Comparison of ENCODE assay signal across 9 mouse cellular contexts in genomic region chr6:129228935-129229773, GRCm38 (mm10). TPM values are rescaled to one million over a fixed set of nuclear protein-coding genes. Genes with fewer than 3 reads are reported as not detected.
DNase-seq lines count a peak whose midpoint lies in the region; ATAC-seq and TF ChIP-seq lines count a peak whose summit lies in the region.
"Had no signal": no experiment of that assay in that cellular context is flagged by ENCODE, and none has a peak within 500 bp of the region (broad histone marks: within the 10 kb centered on the region; RNA-seq: fewer than 3 reads in every experiment).

No protein-coding gene starts in this region.

- H3K27ac ChIP-seq in kidney, embryonic 14.5 days (ENCODE audit: low read depth, low read length), result peak overlapping the region; percentile 77
- H3K27ac ChIP-seq in MEL (ENCODE audit: control insufficient read depth, low read depth, low read length), result peak overlapping the region; percentile 100
- H3K27ac ChIP-seq in intestine, postnatal 0 days (ENCODE audit: low read depth, low read length), result peak overlapping the region; percentile 91
- H3K27ac ChIP-seq in midbrain, embryonic 16.5 days (ENCODE audit: low read length), result no peak overlapping the region

- no peak for TF ChIP-seq RAD21 in MEL (IDR thresholded peaks at IDR 0.05; ENCODE audit: low read depth, low read length)

- H3K79me2 ChIP-seq in MEL (ENCODE audit: control insufficient read depth, insufficient read depth, low read length, poor library complexity), result no peaks in the 10 kb centered on the region

- WGBS in kidney, embryonic 14.5 days, result 50% methylated on average over 3 of the region's 3 CpGs
- WGBS in intestine, postnatal 0 days, result 52% methylated on average over 3 of the region's 3 CpGs
- WGBS in midbrain, embryonic 16.5 days, result 61% methylated on average over 3 of the region's 3 CpGs

- H3K9me3 ChIP-seq in kidney, embryonic 14.5 days (ENCODE audit: control insufficient read depth, low read length), result no peaks in the 10 kb centered on the region
- H3K9me3 ChIP-seq in MEL (replicated peaks; ENCODE audit: insufficient read depth, low read length), result no peaks in the 10 kb centered on the region
- no peaks in the 10 kb centered on the region for H3K9me3 ChIP-seq in intestine, postnatal 0 days (ENCODE audit: control insufficient read depth)
- H3K9me3 ChIP-seq in midbrain, embryonic 16.5 days (replicated peaks; ENCODE audit: control insufficient read depth, low read length, poor library complexity, severe bottlenecking), result no peaks in the 10 kb centered on the region

- TF ChIP-seq POLR2A in MEL (IDR thresholded peaks at IDR 0.05; ENCODE audit: control insufficient read depth in 1 of 2, insufficient read depth in 1 of 2, low read depth in 1 of 2, low read length in 2 of 2, poor library complexity in 1 of 2), result no peak

- H3K27me3 ChIP-seq in kidney, embryonic 14.5 days (ENCODE audit: control insufficient read depth, insufficient read depth, low read length), result no peaks in the 10 kb centered on the region
- no peaks in the 10 kb centered on the region for H3K27me3 ChIP-seq in MEL (ENCODE audit: control insufficient read depth in 1 of 2, insufficient read depth in 2 of 2, low read length in 2 of 2)
- no peaks in the 10 kb centered on the region for H3K27me3 ChIP-seq in intestine, postnatal 0 days (replicated peaks; ENCODE audit: control insufficient read depth, insufficient read depth, low read length)
- no peaks in the 10 kb centered on the region for H3K27me3 ChIP-seq in midbrain, embryonic 16.5 days (ENCODE audit: control insufficient read depth, insufficient read depth, low read depth, low read length)

- DNase-seq in kidney, postnatal 36 days, result no peak
- DNase-seq in 3T3-L1 (ENCODE audit: low read depth, low spot score) (peak; percentile 53), MEL (ENCODE audit: low read depth, low spot score) (peak; percentile 49)
- no peak for DNase-seq in frontal cortex, postnatal 10 days (ENCODE audit: low spot score in 2 of 2)
- DNase-seq: right cerebral cortex, postnatal 14 days had no signal

- no peak for TF ChIP-seq EP300 in MEL (IDR thresholded peaks at IDR 0.05; ENCODE audit: low read depth in 1 of 2, low read length in 2 of 2)

- no peak overlapping the region for H3K4me3 ChIP-seq in kidney, embryonic 14.5 days (ENCODE audit: low read length)
- peak overlapping the region in 1 of 2 experiments; percentile 2; a peak in 1 of 4 replicates for H3K4me3 ChIP-seq in MEL (ENCODE audit: control insufficient read depth in 1 of 2, insufficient read depth in 1 of 2, low read depth in 2 of 2, low read length in 2 of 2)
- H3K4me3 ChIP-seq in intestine, postnatal 0 days (ENCODE audit: low read depth, low read length), result no peak overlapping the region
- H3K4me3 ChIP-seq in midbrain, embryonic 16.5 days (ENCODE audit: low read depth, low read length), result no peak overlapping the region

- no peaks in the 10 kb centered on the region for H3K4me1 ChIP-seq in kidney, embryonic 14.5 days (ENCODE audit: control insufficient read depth, insufficient read depth, low read length)
- peaks cover 36 to 41% of the 10 kb centered on the region in 2 experiments for H3K4me1 ChIP-seq in MEL (ENCODE audit: control insufficient read depth in 1 of 2, insufficient read depth in 2 of 2, low read length in 2 of 2)
- H3K4me1 ChIP-seq in intestine, postnatal 0 days (replicated peaks; ENCODE audit: control insufficient read depth, insufficient read depth, low read length), result peaks cover 10% of the 10 kb centered on the region; the same call in 1 of the 2 replicates
- no peaks in the 10 kb centered on the region for H3K4me1 ChIP-seq in midbrain, embryonic 16.5 days (ENCODE audit: control insufficient read depth, insufficient read depth, low read length)

- H3K4me2 ChIP-seq in kidney, embryonic 14.5 days (replicated peaks; ENCODE audit: low read depth, low read length), result no peak overlapping the region
- H3K4me2 ChIP-seq in intestine, postnatal 0 days (replicated peaks; ENCODE audit: low read depth), result no peak overlapping the region
- no peak overlapping the region for H3K4me2 ChIP-seq in midbrain, embryonic 16.5 days (ENCODE audit: low read length)

- H3K36me3 ChIP-seq in kidney, embryonic 14.5 days (ENCODE audit: control insufficient read depth, insufficient read depth, low read length), result no peaks in the 10 kb centered on the region
- peaks cover 0 to 56% of the 10 kb centered on the region in 2 experiments; a peak in 2 of 4 replicates for H3K36me3 ChIP-seq in MEL (ENCODE audit: control insufficient read depth in 1 of 2, insufficient read depth in 2 of 2, low read length in 2 of 2)
- H3K36me3 ChIP-seq in intestine, postnatal 0 days (ENCODE audit: control insufficient read depth, insufficient read depth), result peaks cover 6% of the 10 kb centered on the region
- no peaks in the 10 kb centered on the region for H3K36me3 ChIP-seq in midbrain, embryonic 16.5 days (ENCODE audit: control insufficient read depth, insufficient read depth, low read length)

- ATAC-seq in kidney, embryonic 14.5 days (ENCODE audit: low FRiP score, low TSS enrichment), result no peak
- ATAC-seq in intestine, postnatal 0 days, result no peak
- ATAC-seq in megakaryocyte, adult 5-6 weeks (ENCODE audit: poor library complexity, severe bottlenecking), result no peak
- no peak for ATAC-seq in midbrain, embryonic 16.5 days

- no peak overlapping the region for H3K9ac ChIP-seq in kidney, embryonic 14.5 days (ENCODE audit: low read depth, low read length)
- H3K9ac ChIP-seq in MEL (ENCODE audit: control insufficient read depth, low read depth, low read length, poor library complexity, severe bottlenecking), result peak overlapping the region; percentile 55
- H3K9ac ChIP-seq in intestine, postnatal 0 days (ENCODE audit: low read depth, low read length), result no peak overlapping the region
- H3K9ac ChIP-seq in midbrain, embryonic 16.5 days (ENCODE audit: low read depth, low read length), result no peak overlapping the region

- TF ChIP-seq CTCF in MEL (IDR thresholded peaks at IDR 0.05 in 2 of 3, conservative IDR thresholded peaks at IDR 0.05 in 1 of 3; ENCODE audit: control insufficient read depth in 1 of 3, insufficient read depth in 1 of 3, low read depth in 2 of 3, low read length in 3 of 3, poor library complexity in 1 of 3, severe bottlenecking in 1 of 3), result no peak
- no peak for TF ChIP-seq CTCF in intestine, postnatal 0 days (IDR thresholded peaks at IDR 0.05; ENCODE audit: low read depth)

TF ChIP-seq in MEL, 35 proteins besides CTCF, POLR2A, EP300 and RAD21:
- TF ChIP-seq JUND (IDR thresholded peaks at IDR 0.05; ENCODE audit: low read depth, low read length), result peak; percentile 84
- TF ChIP-seq CHD1 (IDR thresholded peaks at IDR 0.05; ENCODE audit: low read depth, low read length), result peak; percentile 49; the same call in 1 of the 2 replicates
- no peak for TF ChIP-seq TAL1 (IDR thresholded peaks at IDR 0.05; ENCODE audit: low read length)
- no peak for TF ChIP-seq MAZ (IDR thresholded peaks at IDR 0.05; ENCODE audit: low read depth, low read length)
- TF ChIP-seq TCF12 (IDR thresholded peaks at IDR 0.05; ENCODE audit: low read depth, low read length), result no peak
- TF ChIP-seq USF2 (IDR thresholded peaks at IDR 0.05; ENCODE audit: borderline replicate concordance in 1 of 2, insufficient read depth in 1 of 2, low read depth in 1 of 2, low read length in 2 of 2), result no peak
- TF ChIP-seq NELFE (IDR thresholded peaks at IDR 0.05; ENCODE audit: low read depth, low read length), result 0 out of 2 replicates have a peak, but pooled peaks have one; percentile 27
- TF ChIP-seq MYC (IDR thresholded peaks at IDR 0.05; ENCODE audit: low read depth, low read length), result 0 out of 2 replicates have a peak, but pooled peaks have one; percentile 8
- no peak for TF ChIP-seq E2F4 (IDR thresholded peaks at IDR 0.05; ENCODE audit: borderline replicate concordance, low read depth, low read length)
- no peak for TF ChIP-seq GABPA (IDR thresholded peaks at IDR 0.05; ENCODE audit: low read depth, low read length)

RNA-seq across cellular contexts. Expression of gene Cd69, which starts 46.1 kb away (rescaled TPM):
- 0.04 and 0.11 TPM in 2 replicates for polyA plus RNA-seq in kidney, embryonic 14.5 days (2014; fragmentation: Nextera tagmentation; extraction: Ambion mirVana)
- total RNA-seq in MEL (2012; rRNA removed), result 0.26 TPM in 1 of 2 replicates, not detected in the other
- polyA plus RNA-seq in MEL (2012; ENCODE audit: insufficient read depth in 1 of 2, insufficient read length in 2 of 2, low read depth in 1 of 2, low replicate concordance in 2 of 2, missing spikeins in 1 of 2), result not detected
- polyA plus RNA-seq in intestine, postnatal 0 days (2015; fragmentation: Nextera tagmentation; extraction: Ambion mirVana), result 0.12 and 0.16 TPM in 2 replicates
- total RNA-seq in megakaryocyte, adult 5-6 weeks (2015), result 21.3 and 25.9 TPM in 2 replicates
- total RNA-seq in megakaryocyte, adult 5-6 weeks (2017), result 20.6 and 22.7 TPM in 2 replicates
- not detected in 2 replicates for polyA plus RNA-seq in midbrain, embryonic 16.5 days (2015; fragmentation: Nextera tagmentation; extraction: Ambion mirVana)

RNA-seq across cellular contexts. Expression of gene Clec2d, which starts 48.7 kb away (rescaled TPM):
- polyA plus RNA-seq in kidney, embryonic 14.5 days (2014; fragmentation: Nextera tagmentation; extraction: Ambion mirVana), result 0.31 and 0.58 TPM in 2 replicates
- total RNA-seq in MEL (2012; rRNA removed), result 1.7 and 2.8 TPM in 2 replicates
- under 1 TPM in 1 of 2 experiments, not detected in 1; 0.50 TPM for polyA plus RNA-seq in MEL (2012; ENCODE audit: insufficient read depth in 1 of 2, insufficient read length in 2 of 2, low read depth in 1 of 2, low replicate concordance in 2 of 2, missing spikeins in 1 of 2)
- 1.1 and 1.4 TPM in 2 replicates for polyA plus RNA-seq in intestine, postnatal 0 days (2015; fragmentation: Nextera tagmentation; extraction: Ambion mirVana)
- 28.2 and 41.3 TPM in 2 replicates for total RNA-seq in megakaryocyte, adult 5-6 weeks (2015)
- total RNA-seq in megakaryocyte, adult 5-6 weeks (2017), result 238 and 253 TPM in 2 replicates
- not detected in 2 replicates for polyA plus RNA-seq in midbrain, embryonic 16.5 days (2015; fragmentation: Nextera tagmentation; extraction: Ambion mirVana)

Comparison
In these comparisons a context has a peak if more than half of its experiments do, and no peak if none do; other contexts are left out.
1. DNase-seq: peak in 3T3-L1 (single experiment) and MEL (single experiment); none in kidney, postnatal 36 days (0 of 2) and frontal cortex, postnatal 10 days (0 of 2).